26 mouse cellular contexts compared by ENCODE assay signal in genomic region chr3:95028603-95029002, GRCm38 (mm10). TPM values are rescaled to one million over a fixed set of nuclear protein-coding genes. Genes with fewer than 3 reads are reported as not detected.
DNase-seq lines count a peak whose midpoint lies in the region; ATAC-seq and TF ChIP-seq lines count a peak whose summit lies in the region.
"Had no signal": no experiment of that assay in that cellular context is flagged by ENCODE, and none has a peak within 500 bp of the region (broad histone marks: within the 10 kb centered on the region; RNA-seq: fewer than 3 reads in every experiment).

No protein-coding gene starts in this region.

- no peak for TF ChIP-seq CTCF in lung, postnatal 0 days (IDR thresholded peaks at IDR 0.05)
- no peak for TF ChIP-seq CTCF in small intestine, adult 2 months (IDR thresholded peaks at IDR 0.05; ENCODE audit: extremely low read depth, insufficient read length, insufficient replicate concordance, low read depth, low read length)

- no peak for TF ChIP-seq POLR2A in small intestine, adult 2 months (IDR thresholded peaks at IDR 0.05; ENCODE audit: low read depth, low read length)

- no peaks in the 10 kb centered on the region for H3K9me3 ChIP-seq in lung, postnatal 0 days (ENCODE audit: low read length)
- no peaks in the 10 kb centered on the region for H3K9me3 ChIP-seq in intestine, embryonic 14.5 days (ENCODE audit: control insufficient read depth, low read length)
- H3K9me3 ChIP-seq in forebrain, embryonic 12.5 days, result no peaks in the 10 kb centered on the region
- H3K9me3 ChIP-seq: heart, embryonic 12.5 days; hindbrain, embryonic 13.5 days; midbrain, embryonic 10.5 days had no signal

- peak; percentile 26 for ATAC-seq in lung, postnatal 0 days
- peak; percentile 78 for ATAC-seq in CD4-positive, CD25-positive, alpha-beta regulatory T cell, adult 4 months
- peak; percentile 56 for ATAC-seq in intestine, embryonic 14.5 days (replicated peaks; ENCODE audit: low FRiP score, low TSS enrichment, low read depth)
- ATAC-seq in forebrain, embryonic 12.5 days (ENCODE audit: low FRiP score), result no peak
- ATAC-seq: forebrain, postnatal 0 days; Patski had no signal

- no peak overlapping the region for H3K4me3 ChIP-seq in lung, postnatal 0 days (ENCODE audit: low read depth, low read length)
- H3K4me3 ChIP-seq in intestine, embryonic 14.5 days (ENCODE audit: low read depth, low read length), result no peak overlapping the region
- H3K4me3 ChIP-seq in small intestine, adult 2 months (ENCODE audit: low read depth, low read length), result no peak overlapping the region
- H3K4me3 ChIP-seq in forebrain, embryonic 12.5 days (replicated peaks), result no peak overlapping the region
- H3K4me3 ChIP-seq: gastrocnemius, adult 2 months; heart, embryonic 12.5 days; hindbrain, embryonic 13.5 days; midbrain, embryonic 10.5 days had no signal

- peaks cover 18% of the 10 kb centered on the region for H3K36me3 ChIP-seq in lung, postnatal 0 days (ENCODE audit: insufficient read depth, low read length)
- peaks cover 36% of the 10 kb centered on the region for H3K36me3 ChIP-seq in intestine, embryonic 14.5 days (ENCODE audit: control insufficient read depth, insufficient read depth, low read length)
- H3K36me3 ChIP-seq in small intestine, adult 2 months (ENCODE audit: control insufficient read depth, insufficient read depth, low read length), result peaks cover 23% of the 10 kb centered on the region
- peaks cover 45% of the 10 kb centered on the region for H3K36me3 ChIP-seq in forebrain, embryonic 12.5 days (replicated peaks)

- peak; percentile 25; the same call in 1 of the 2 replicates for TF ChIP-seq EP300 in lung, postnatal 0 days (IDR thresholded peaks at IDR 0.05)

- DNase-seq in lung, postnatal 0 days (ENCODE audit: low spot score), result peak; percentile 73
- DNase-seq in lung, postnatal 4 days, result no peak
- DNase-seq in intestine, embryonic 14.5 days (ENCODE audit: low spot score), result no peak
- no peak for DNase-seq in right cerebral cortex, postnatal 10 days (ENCODE audit: low spot score in 2 of 2)
- no peak for DNase-seq in gastrocnemius, postnatal 14 days
- DNase-seq: adrenal gland, postnatal 10 days; B cell, adult 2 months; cerebellum, adult 9-11 months; forebrain, postnatal 0 days; gastrocnemius, adult 2 months; heart, adult 11 months; heart, postnatal 14 days; kidney, adult 2 months; kidney, postnatal 10 days; left cerebral cortex, postnatal 4 days; lung, postnatal 14 days; right cerebral cortex, postnatal 14 days; thymus, postnatal 36 days had no signal

- no peak overlapping the region for H3K9ac ChIP-seq in lung, postnatal 0 days (replicated peaks; ENCODE audit: low read depth)
- no peak overlapping the region for H3K9ac ChIP-seq in intestine, embryonic 14.5 days (ENCODE audit: low read length)
- H3K9ac ChIP-seq in forebrain, embryonic 12.5 days, result no peak overlapping the region
- H3K9ac ChIP-seq: forebrain, postnatal 0 days; heart, embryonic 12.5 days; liver, embryonic 14.5 days had no signal

- WGBS in lung, postnatal 0 days, result 61% methylated on average over 3 of the region's 3 CpGs
- WGBS in intestine, embryonic 14.5 days, result 69% methylated on average over 3 of the region's 3 CpGs
- 12% methylated on average over 3 of the region's 3 CpGs for WGBS in small intestine, adult 2 months
- WGBS in forebrain, embryonic 12.5 days, result 92% methylated on average over 3 of the region's 3 CpGs

- intact Hi-C loops in gastrocnemius, postnatal 14 days (cut with DNase I; ENCODE audit: low total_unique reads), result no loop called here

- H3K27me3 ChIP-seq in lung, postnatal 0 days (replicated peaks; ENCODE audit: insufficient read depth, low read length), result no peaks in the 10 kb centered on the region
- H3K27me3 ChIP-seq in intestine, embryonic 14.5 days (replicated peaks; ENCODE audit: control insufficient read depth, insufficient read depth, low read length), result no peaks in the 10 kb centered on the region
- H3K27me3 ChIP-seq in small intestine, adult 2 months (ENCODE audit: control insufficient read depth, insufficient read depth, low read length), result no peaks in the 10 kb centered on the region
- no peaks in the 10 kb centered on the region for H3K27me3 ChIP-seq in forebrain, embryonic 12.5 days
- H3K27me3 ChIP-seq: heart, embryonic 12.5 days; hindbrain, embryonic 13.5 days; Patski had no signal

- H3K27ac ChIP-seq in lung, postnatal 0 days (ENCODE audit: low read length), result peak overlapping the region; percentile 43; the same call in 1 of the 2 replicates
- H3K27ac ChIP-seq in intestine, embryonic 14.5 days (ENCODE audit: low read depth), result peak overlapping the region; percentile 34; the same call in 1 of the 2 replicates
- 0 out of 2 replicates have a peak overlapping the region, but pooled peaks have one; percentile 13 for H3K27ac ChIP-seq in small intestine, adult 2 months (ENCODE audit: insufficient read depth, low read depth, low read length)
- no peak overlapping the region for H3K27ac ChIP-seq in forebrain, embryonic 12.5 days
- H3K27ac ChIP-seq: gastrocnemius, adult 2 months; hindbrain, embryonic 13.5 days; liver, embryonic 14.5 days; midbrain, embryonic 10.5 days had no signal

- peaks cover 22% of the 10 kb centered on the region; the same call in 1 of the 2 replicates for H3K4me1 ChIP-seq in lung, postnatal 0 days (ENCODE audit: insufficient read depth, low read depth, low read length)
- peaks cover 16% of the 10 kb centered on the region for H3K4me1 ChIP-seq in intestine, embryonic 14.5 days (replicated peaks; ENCODE audit: control insufficient read depth, insufficient read depth, low read length)
- H3K4me1 ChIP-seq in small intestine, adult 2 months (ENCODE audit: control insufficient read depth, insufficient read depth, insufficient read length, low read length), result peaks cover 19% of the 10 kb centered on the region; the same call in 1 of the 2 replicates
- H3K4me1 ChIP-seq in forebrain, embryonic 12.5 days, result peaks cover 19% of the 10 kb centered on the region

- H3K4me2 ChIP-seq in lung, postnatal 0 days (replicated peaks; ENCODE audit: low read depth, low read length), result no peak overlapping the region
- H3K4me2 ChIP-seq in intestine, embryonic 14.5 days (ENCODE audit: low read length), result no peak overlapping the region
- no peak overlapping the region for H3K4me2 ChIP-seq in forebrain, embryonic 12.5 days
- H3K4me2 ChIP-seq: heart, embryonic 12.5 days; hindbrain, embryonic 13.5 days had no signal

RNA-seq across cellular contexts. Expression of gene Zfp687, which starts 13.4 kb away (rescaled TPM):
- polyA plus RNA-seq in lung, postnatal 0 days (2015; fragmentation: Nextera tagmentation; extraction: Ambion mirVana), result 9.9 and 10.1 TPM in 2 replicates
- polyA plus RNA-seq in CD4-positive, CD25-positive, alpha-beta regulatory T cell, adult 4 months (2017; shearing (Covaris generic)), result 10 to 100 TPM; 10.9 to 24.0 TPM
- polyA plus RNA-seq in intestine, embryonic 14.5 days (2014; fragmentation: Nextera tagmentation; extraction: Ambion mirVana), result 23.9 and 27.8 TPM in 2 replicates
- 9.1 and 17.1 TPM in 2 replicates for polyA plus RNA-seq in small intestine, adult 2 months (2012; rRNA removed)
- polyA plus RNA-seq in forebrain, embryonic 12.5 days (2016; fragmentation: Nextera tagmentation; extraction: Ambion mirVana), result 36.6 and 39.0 TPM in 2 replicates
- 10 to 100 TPM; 12.4 to 13.8 TPM for total RNA-seq in gastrocnemius, postnatal 14 days (2021)

RNA-seq across cellular contexts. Expression of gene Psmd4, which starts 13.8 kb away (rescaled TPM):
- polyA plus RNA-seq in lung, postnatal 0 days (2015; fragmentation: Nextera tagmentation; extraction: Ambion mirVana), result 170 and 185 TPM in 2 replicates
- polyA plus RNA-seq in CD4-positive, CD25-positive, alpha-beta regulatory T cell, adult 4 months (2017; shearing (Covaris generic)), result 100 to 1,000 TPM; 171 to 277 TPM
- 237 and 260 TPM in 2 replicates for polyA plus RNA-seq in intestine, embryonic 14.5 days (2014; fragmentation: Nextera tagmentation; extraction: Ambion mirVana)
- polyA plus RNA-seq in small intestine, adult 2 months (2012; rRNA removed), result 81.7 and 131 TPM in 2 replicates
- 283 and 295 TPM in 2 replicates for polyA plus RNA-seq in forebrain, embryonic 12.5 days (2016; fragmentation: Nextera tagmentation; extraction: Ambion mirVana)
- 100 to 1,000 TPM; 155 to 162 TPM for total RNA-seq in gastrocnemius, postnatal 14 days (2021)

RNA-seq across cellular contexts. Expression of gene Pi4kb, which starts 54.1 kb away (rescaled TPM):
- polyA plus RNA-seq in lung, postnatal 0 days (2015; fragmentation: Nextera tagmentation; extraction: Ambion mirVana), result 13.6 and 15.6 TPM in 2 replicates
- polyA plus RNA-seq in CD4-positive, CD25-positive, alpha-beta regulatory T cell, adult 4 months (2017; shearing (Covaris generic)), result 10 to 100 TPM in 1 of 2 experiments, 1 to 10 TPM in 1; 9.4 to 17.1 TPM
- polyA plus RNA-seq in intestine, embryonic 14.5 days (2014; fragmentation: Nextera tagmentation; extraction: Ambion mirVana), result 24.1 and 24.8 TPM in 2 replicates
- 14.2 and 20.9 TPM in 2 replicates for polyA plus RNA-seq in small intestine, adult 2 months (2012; rRNA removed)
- polyA plus RNA-seq in forebrain, embryonic 12.5 days (2016; fragmentation: Nextera tagmentation; extraction: Ambion mirVana), result 17.2 and 25.5 TPM in 2 replicates
- total RNA-seq in gastrocnemius, postnatal 14 days (2021), result 10 to 100 TPM; 23.5 to 24.1 TPM
